Mouse (Mus musculus): ENCODE measurements around the gene Hax1.

GRCm38 (mm10) chr3:89953420-89953819, 45.2 kb downstream of the Hax1 start:
- TF ChIP-seq CTCF (IDR thresholded peaks at IDR 0.05) (peak; percentile 95), POLR2A (IDR thresholded peaks at IDR 0.05; ENCODE audit: insufficient read depth, low read depth, low read length) (no peak)

Measured in heart, adult 2 months (tissue).